Mouse (Mus musculus) kidney, embryonic 15.5 days (tissue): Measurements from ENCODE around the gene Vmn1r198. TPM values are rescaled to one million over a fixed set of nuclear protein-coding genes. Genes with fewer than 3 reads are reported as not detected.

Source experiments
- ATAC-seq: fragments of 200-750 bp; cut with Nextera tagmentation; replicated peaks from 2 replicates; pipeline ENCODE4 v1.8.0; 2017; ENCODE audit warnings: moderate TSS enrichment; ENCODE audit not compliant: low FRiP score
- H3K27ac ChIP-seq: fragments of 300-500 bp; sonication (generic); 2 replicates; pipeline ENCODE4 v1.5.1; 2015; ENCODE audit warnings: mild to moderate bottlenecking, inconsistent platforms
- H3K27me3 ChIP-seq: fragments of 300-500 bp; sonication (generic); 2 replicates; pipeline ENCODE4 v1.6.1; 2015; ENCODE audit warnings: inconsistent platforms
- H3K36me3 ChIP-seq: fragments of 300-500 bp; sonication (generic); 2 replicates; pipeline ENCODE4 v1.6.1; 2015; ENCODE audit warnings: inconsistent platforms
- H3K4me1 ChIP-seq: fragments of 300-500 bp; sonication (generic); 2 replicates; pipeline ENCODE4 v1.6.1; 2015; ENCODE audit warnings: inconsistent platforms
- H3K4me2 ChIP-seq: fragments of 300-500 bp; sonication (generic); 2 replicates; pipeline ENCODE4 v1.6.1; 2015; ENCODE audit warnings: moderate library complexity, mild to moderate bottlenecking, inconsistent platforms
- H3K4me3 ChIP-seq: fragments of 300-500 bp; sonication (generic); replicated peaks from 2 replicates; pipeline ENCODE4 v1.5.1; 2015; ENCODE audit warnings: mild to moderate bottlenecking, inconsistent platforms
- H3K9ac ChIP-seq: fragments of 300-500 bp; sonication (generic); 2 replicates; pipeline ENCODE4 v1.6.1; 2015; ENCODE audit warnings: mild to moderate bottlenecking, inconsistent platforms
- H3K9me3 ChIP-seq: fragments of 300-500 bp; sonication (generic); replicated peaks from 2 replicates; pipeline ENCODE4 v1.6.1; 2016; ENCODE audit warnings: inconsistent platforms
- WGBS: fragments of 180-500 bp; shearing (Covaris S2); methylation state at CpG from one replicate; pipeline ENCODE4 v1.1.7; 2015; ENCODE audit warnings: mixed read lengths; 5-methylcytosine and 5-hydroxymethylcytosine counted together
- polyA plus RNA-seq: library from polyadenylated mRNA; unstranded; fragments of >200 nt; fragmentation: Nextera tagmentation; extraction: Ambion mirVana; gene quantifications from 2 replicates; pipeline ENCODE4 v1.2.1, GENCODE M21; 2015

Vmn1r198 gene
- polyA plus RNA-seq, 1 experiment from 2014 or later = not detected

DNA sequence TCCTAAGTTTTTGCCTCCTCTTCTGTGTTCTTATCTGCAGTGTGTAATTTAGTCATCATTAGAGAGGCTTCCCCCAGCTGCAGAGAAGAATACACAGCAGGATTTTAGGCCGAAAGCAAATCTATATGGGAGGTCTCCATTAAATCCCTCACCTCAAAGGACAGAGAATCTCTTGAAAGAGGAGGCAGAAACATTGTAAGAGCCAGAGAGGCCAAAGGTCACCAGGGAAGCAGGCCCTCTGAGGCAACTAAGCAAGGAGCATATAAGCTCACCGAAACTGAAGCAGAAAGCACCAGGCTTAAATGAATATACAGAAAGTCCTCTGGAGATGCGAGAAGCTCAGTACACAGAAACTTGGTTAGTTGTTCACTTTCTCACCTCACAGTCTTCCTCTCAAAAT, 39.9 kb downstream of the Vmn1r198 start, which contains the start of gene Vmn1r200:
Gene Vmn1r200, plus strand, starts transcription at position 301 of the 400 bp plus-strand sequence.
- Histone ChIP-seq H3K27me3 (no peaks in the 10 kb centered on the region), H3K9me3 (no peaks in the 10 kb centered on the region), H3K36me3 (no peaks in the 10 kb centered on the region), H3K4me3 (no peak within 1 kb of the TSS), H3K4me2 (no peak within 1 kb of the TSS), H3K27ac (no peak within 1 kb of the TSS), H3K4me1 (no peaks in the 10 kb centered on the region), H3K9ac (no peak within 1 kb of the TSS)
- no peak for ATAC-seq
- WGBS = 62% methylated on average over 3 of the region's 3 CpGs

DNA sequence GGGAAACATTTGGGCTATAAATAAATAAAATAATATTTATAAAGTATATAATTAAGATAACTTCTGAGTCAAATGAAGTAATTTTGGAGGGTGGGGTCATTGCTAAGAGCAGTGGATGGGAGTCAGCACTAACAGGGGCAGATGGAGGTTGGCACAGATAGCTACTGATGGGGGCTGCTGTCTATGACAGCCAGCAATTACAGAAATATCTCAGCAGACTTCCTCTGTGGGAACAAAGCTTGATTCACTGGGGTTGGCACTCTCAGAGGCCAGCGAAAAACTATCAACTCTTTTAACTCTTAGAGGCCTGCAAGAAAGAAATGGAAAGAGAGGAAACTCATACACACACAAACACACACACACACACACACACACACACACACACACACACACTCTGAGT, 52.8 kb downstream of the Vmn1r198 start:
- H3K9me3 ChIP-seq = peaks cover 8% of the 10 kb centered on the region; the same call in 1 of the 2 replicates
- no peak overlapping the region for H3K4me3 ChIP-seq
- no peak overlapping the region for H3K4me2 ChIP-seq
- no peak for ATAC-seq
- H3K27me3 ChIP-seq = no peaks in the 10 kb centered on the region
- H3K27ac ChIP-seq = no peak overlapping the region
- no peaks in the 10 kb centered on the region for H3K36me3 ChIP-seq
- no peak overlapping the region for H3K9ac ChIP-seq
- H3K4me1 ChIP-seq = no peaks in the 10 kb centered on the region
- WGBS = 62% methylated on average over 1 of the region's 1 CpGs

Other genes starting within 250 kb of the Vmn1r198 start
- gene Vmn1r189, start 244.5 kb upstream of the Vmn1r198 start, polyA plus RNA-seq = not detected in 2 replicates
- not detected in 2 replicates for gene Vmn1r191, start 166.4 kb upstream of the Vmn1r198 start, polyA plus RNA-seq
- not detected in 2 replicates for gene Vmn1r192, start 159.2 kb upstream of the Vmn1r198 start, polyA plus RNA-seq
- not detected in 2 replicates for gene Vmn1r193, start 127.2 kb upstream of the Vmn1r198 start, polyA plus RNA-seq
- gene Vmn1r194, start 106.1 kb upstream of the Vmn1r198 start, polyA plus RNA-seq = not detected in 2 replicates
- not detected in 2 replicates for gene Vmn1r195, start 79.8 kb upstream of the Vmn1r198 start, polyA plus RNA-seq
- not detected in 2 replicates for gene Vmn1r196, start 60.4 kb upstream of the Vmn1r198 start, polyA plus RNA-seq
- gene Vmn1r197, start 25.8 kb upstream of the Vmn1r198 start, polyA plus RNA-seq = not detected in 2 replicates
- not detected in 2 replicates for gene Vmn1r199, start 29.5 kb downstream of the Vmn1r198 start, polyA plus RNA-seq
- not detected in 2 replicates for gene Vmn1r200, start 40.0 kb downstream of the Vmn1r198 start, polyA plus RNA-seq
- not detected in 2 replicates for gene Vmn1r201, start 121.6 kb downstream of the Vmn1r198 start, polyA plus RNA-seq
- gene Vmn1r202, start 155.0 kb downstream of the Vmn1r198 start, polyA plus RNA-seq = 0.03 TPM in 1 of 2 replicates, not detected in the other
- not detected in 2 replicates for gene Vmn1r203, start 167.8 kb downstream of the Vmn1r198 start, polyA plus RNA-seq
- gene Vmn1r204, start 202.8 kb downstream of the Vmn1r198 start, polyA plus RNA-seq = not detected in 2 replicates
- not detected in 2 replicates for gene Vmn1r205, start 242.6 kb downstream of the Vmn1r198 start, polyA plus RNA-seq